Mouse (Mus musculus): ENCODE measurements around the gene Vmn1r169. TPM values are rescaled to one million over a fixed set of nuclear protein-coding genes. Genes with fewer than 3 reads are reported as not detected.
"Not testable (repeated sequence)": the region's sequence is repeated elsewhere in the genome, so short reads cannot be mapped to it uniquely, and the experiment has no call there.

Vmn1r169 gene
- polyA plus RNA-seq (2016; fragmentation: Nextera tagmentation; extraction: Ambion mirVana), result not detected in 2 replicates

DNA sequence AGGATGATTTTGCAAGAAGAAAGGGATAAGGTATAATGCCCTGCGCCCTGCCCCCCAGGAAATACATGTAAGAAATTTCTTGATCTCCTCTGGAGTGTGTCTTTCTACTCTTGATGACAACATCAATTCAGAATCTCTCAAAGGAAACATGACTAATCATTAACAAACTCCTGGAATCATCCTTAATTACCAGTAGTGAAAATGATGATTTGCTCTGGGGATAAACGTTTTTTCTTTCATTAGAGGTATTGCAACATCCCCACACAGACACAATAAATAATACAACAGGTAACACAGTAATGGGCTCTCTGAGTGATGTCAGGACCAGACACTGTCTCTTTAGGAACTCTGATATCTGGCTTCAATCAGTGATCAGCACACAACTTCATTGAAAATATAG, at the start of gene Vmn1r169:
Gene Vmn1r169, plus strand, starts transcription at position 301 of the 400 bp plus-strand sequence.
- H3K9me3 ChIP-seq; H3K4me3 ChIP-seq (replicated peaks); ATAC-seq (ENCODE audit: insufficient number of reproducible peaks, insufficient read depth, low FRiP score, low TSS enrichment, low read depth); H3K4me1 ChIP-seq (replicated peaks); H3K36me3 ChIP-seq; H3K4me2 ChIP-seq; H3K9ac ChIP-seq (replicated peaks); H3K27ac ChIP-seq; H3K27me3 ChIP-seq: not testable (repeated sequence)
- 86% methylated on average over 1 of the region's 2 CpGs for WGBS

DNA sequence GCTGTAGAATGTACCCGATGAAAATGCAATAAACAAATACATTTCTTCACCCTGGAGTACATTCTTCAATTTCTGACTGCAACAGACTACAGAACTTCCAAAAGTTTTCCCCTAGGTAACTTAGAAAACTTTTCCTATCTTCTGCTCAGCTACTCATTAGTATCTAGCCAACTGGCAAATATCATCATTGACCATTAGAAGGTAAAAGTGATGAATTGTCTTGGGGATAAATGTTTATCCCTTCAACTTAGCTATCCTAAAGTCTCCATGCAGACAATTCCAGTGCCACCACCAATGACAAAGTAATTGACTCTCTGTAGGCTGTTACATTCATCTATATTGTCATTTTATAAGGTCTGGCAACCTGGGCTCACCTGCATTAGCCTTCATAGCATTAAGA, 35.9 kb upstream of the Vmn1r169 start, which contains the start of gene Vmn1r168:
Gene Vmn1r168, plus strand, starts transcription at position 301 of the 400 bp plus-strand sequence.
- WGBS, result no CpG with 5 or more reads among the region's 1 CpGs
- not testable (repeated sequence) for H3K27ac ChIP-seq; ATAC-seq (ENCODE audit: insufficient number of reproducible peaks, insufficient read depth, low FRiP score, low TSS enrichment, low read depth)

DNA sequence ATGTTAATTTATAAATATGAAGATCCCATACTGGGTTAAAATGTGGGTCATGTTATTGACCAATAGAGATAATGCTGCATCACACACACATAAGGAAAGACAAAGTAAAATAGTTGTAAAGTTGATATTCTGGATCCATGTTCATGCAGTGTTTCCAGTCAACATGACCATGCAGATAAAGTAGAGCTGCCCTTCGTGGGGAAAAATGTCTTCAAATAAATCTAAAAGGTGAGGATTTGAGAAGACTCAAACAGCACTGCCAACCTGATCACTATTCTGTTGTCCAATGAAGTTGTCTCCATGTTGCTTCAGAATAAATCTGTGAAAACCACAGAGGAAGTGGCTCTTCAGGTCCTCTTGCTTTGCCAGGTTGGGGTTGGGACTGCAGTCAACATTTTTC, 30.5 kb downstream of the Vmn1r169 start, which contains the start of gene Vmn1r170:
Gene Vmn1r170, plus strand, starts transcription at position 301 of the 400 bp plus-strand sequence.
- H3K36me3 ChIP-seq; H3K9ac ChIP-seq (replicated peaks); H3K27me3 ChIP-seq; H3K4me2 ChIP-seq; ATAC-seq (ENCODE audit: insufficient number of reproducible peaks, insufficient read depth, low FRiP score, low TSS enrichment, low read depth); H3K27ac ChIP-seq; H3K4me3 ChIP-seq (replicated peaks); H3K4me1 ChIP-seq (replicated peaks): not testable (repeated sequence)
- WGBS, result 26% methylated on average over 1 of the region's 1 CpGs
- H3K9me3 ChIP-seq, result 0 out of 2 replicates have a peak, but pooled peaks cover 17% of the 10 kb centered on the region

More for the DNA sequence above, 35.9 kb upstream of the Vmn1r169 start, which contains the start of gene Vmn1r168:
- H3K4me3 ChIP-seq (replicated peaks); H3K27me3 ChIP-seq; H3K4me1 ChIP-seq (replicated peaks); H3K9ac ChIP-seq (replicated peaks); H3K4me2 ChIP-seq; H3K36me3 ChIP-seq: not testable (repeated sequence)
- peaks cover 13% of the 10 kb centered on the region for H3K9me3 ChIP-seq

Other genes starting within 250 kb of the Vmn1r169 start
- gene Nlrp5, start 189.6 kb upstream of the Vmn1r169 start, polyA plus RNA-seq (2016; fragmentation: Nextera tagmentation; extraction: Ambion mirVana), result not detected in 2 replicates
- not detected in 2 replicates for gene Vmn1r167, start 68.3 kb upstream of the Vmn1r169 start, polyA plus RNA-seq (2016; fragmentation: Nextera tagmentation; extraction: Ambion mirVana)
- not detected in 2 replicates for gene Vmn1r168, start 35.8 kb upstream of the Vmn1r169 start, polyA plus RNA-seq (2016; fragmentation: Nextera tagmentation; extraction: Ambion mirVana)
- gene Vmn1r170, start 30.6 kb downstream of the Vmn1r169 start, polyA plus RNA-seq (2016; fragmentation: Nextera tagmentation; extraction: Ambion mirVana), result not detected in 2 replicates
- gene Vmn1r171, start 55.2 kb downstream of the Vmn1r169 start, polyA plus RNA-seq (2016; fragmentation: Nextera tagmentation; extraction: Ambion mirVana), result not detected in 2 replicates
- not detected in 2 replicates for gene Vmn1r172, start 82.8 kb downstream of the Vmn1r169 start, polyA plus RNA-seq (2016; fragmentation: Nextera tagmentation; extraction: Ambion mirVana)
- not detected in 2 replicates for gene Vmn1r173, start 125.2 kb downstream of the Vmn1r169 start, polyA plus RNA-seq (2016; fragmentation: Nextera tagmentation; extraction: Ambion mirVana)
- gene Vmn1r174, start 176.7 kb downstream of the Vmn1r169 start, polyA plus RNA-seq (2016; fragmentation: Nextera tagmentation; extraction: Ambion mirVana), result not detected in 2 replicates
- gene Vmn1r175, start 235.1 kb downstream of the Vmn1r169 start, polyA plus RNA-seq (2016; fragmentation: Nextera tagmentation; extraction: Ambion mirVana), result not detected in 2 replicates

Data from limb, embryonic 12.5 days (tissue).